Mouse (Mus musculus): ENCODE measurements around the gene Clock. TPM values are rescaled to one million over a fixed set of nuclear protein-coding genes. Genes with fewer than 3 reads are reported as not detected.

Clock gene
- polyA plus RNA-seq, 2 experiments, result 1.6 to 1.7 TPM

GRCm38 (mm10) chr5:76170522-76170921, 134.1 kb downstream of the Clock start:
- TF ChIP-seq EP300 (IDR thresholded peaks at IDR 0.05; ENCODE audit: low read depth) (no peak), CTCF (IDR thresholded peaks at IDR 0.05; ENCODE audit: low read depth) (0 out of 2 replicates have a peak, but pooled peaks have one; percentile 17)
- 65% methylated on average over 4 of the region's 4 CpGs for WGBS (ENCODE audit: insufficient replicate concordance)

DNA sequence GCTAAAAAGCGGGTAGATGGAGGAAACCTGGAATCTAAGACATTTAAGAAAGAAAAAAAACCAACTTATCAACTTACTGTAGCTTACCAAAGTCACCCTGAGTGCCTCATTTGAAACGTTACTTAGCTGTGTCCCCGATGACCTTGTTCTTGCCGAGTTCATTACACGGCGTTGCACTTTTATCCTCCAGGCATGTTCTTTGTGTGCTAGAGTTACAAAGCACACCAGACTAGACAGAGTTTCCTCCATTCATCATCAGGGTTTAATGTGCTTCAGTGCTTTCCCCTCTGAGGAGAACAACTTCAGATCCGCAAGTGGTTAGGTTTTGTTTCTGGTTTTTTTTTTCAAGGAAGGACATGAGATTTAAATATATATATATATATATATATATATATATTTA, 139.8 kb downstream of the Clock start:
- no peak overlapping the region for H3K4me3 ChIP-seq (ENCODE audit: insufficient read depth in 1 of 2, low read depth in 2 of 2, low read length in 2 of 2)
- H3K4me2 ChIP-seq (ENCODE audit: low read depth), result no peak overlapping the region
- H3K9ac ChIP-seq (replicated peaks), result no peak overlapping the region
- ATAC-seq (ENCODE audit: insufficient read depth) (no peak), DNase-seq (ENCODE audit: low read depth in 3 of 3, low spot score in 3 of 3) (no peak)
- peaks cover 0 to 17% of the 10 kb centered on the region in 2 experiments; a peak in 2 of 4 replicates for H3K4me1 ChIP-seq (replicated peaks; ENCODE audit: control insufficient read depth in 2 of 2, insufficient read depth in 2 of 2, low read length in 1 of 2)
- H3K27ac ChIP-seq, result no peak overlapping the region
- H3K9me3 ChIP-seq (ENCODE audit: control insufficient read depth, low read length), result no peaks in the 10 kb centered on the region
- H3K27me3 ChIP-seq (ENCODE audit: control insufficient read depth, insufficient read depth, low read length), result no peaks in the 10 kb centered on the region
- WGBS (ENCODE audit: insufficient replicate concordance), result 83% methylated on average over 7 of the region's 7 CpGs
- TF ChIP-seq EP300 (IDR thresholded peaks at IDR 0.05; ENCODE audit: low read depth) (no peak), CTCF (IDR thresholded peaks at IDR 0.05; ENCODE audit: low read depth) (no peak)
- H3K36me3 ChIP-seq (replicated peaks; ENCODE audit: control insufficient read depth, insufficient read depth, low read depth), result no peaks in the 10 kb centered on the region

More at GRCm38 (mm10) chr5:76170522-76170921, 134.1 kb downstream of the Clock start:
- DNase-seq (ENCODE audit: low read depth in 3 of 3, low spot score in 3 of 3) (no peak), ATAC-seq (ENCODE audit: insufficient read depth) (no peak)
- no peaks in the 10 kb centered on the region for H3K36me3 ChIP-seq (replicated peaks; ENCODE audit: control insufficient read depth, insufficient read depth, low read depth)
- H3K27me3 ChIP-seq (ENCODE audit: control insufficient read depth, insufficient read depth, low read length), result no peaks in the 10 kb centered on the region
- no peak overlapping the region for H3K27ac ChIP-seq
- H3K4me3 ChIP-seq (ENCODE audit: insufficient read depth in 1 of 2, low read depth in 2 of 2, low read length in 2 of 2), result no peak overlapping the region
- peaks cover 0 to 3% of the 10 kb centered on the region in 2 experiments; a peak in 1 of 4 replicates for H3K4me1 ChIP-seq (replicated peaks; ENCODE audit: control insufficient read depth in 2 of 2, insufficient read depth in 2 of 2, low read length in 1 of 2)
- no peaks in the 10 kb centered on the region for H3K9me3 ChIP-seq (ENCODE audit: control insufficient read depth, low read length)
- H3K4me2 ChIP-seq (ENCODE audit: low read depth), result no peak overlapping the region
- H3K9ac ChIP-seq (replicated peaks), result no peak overlapping the region

DNA sequence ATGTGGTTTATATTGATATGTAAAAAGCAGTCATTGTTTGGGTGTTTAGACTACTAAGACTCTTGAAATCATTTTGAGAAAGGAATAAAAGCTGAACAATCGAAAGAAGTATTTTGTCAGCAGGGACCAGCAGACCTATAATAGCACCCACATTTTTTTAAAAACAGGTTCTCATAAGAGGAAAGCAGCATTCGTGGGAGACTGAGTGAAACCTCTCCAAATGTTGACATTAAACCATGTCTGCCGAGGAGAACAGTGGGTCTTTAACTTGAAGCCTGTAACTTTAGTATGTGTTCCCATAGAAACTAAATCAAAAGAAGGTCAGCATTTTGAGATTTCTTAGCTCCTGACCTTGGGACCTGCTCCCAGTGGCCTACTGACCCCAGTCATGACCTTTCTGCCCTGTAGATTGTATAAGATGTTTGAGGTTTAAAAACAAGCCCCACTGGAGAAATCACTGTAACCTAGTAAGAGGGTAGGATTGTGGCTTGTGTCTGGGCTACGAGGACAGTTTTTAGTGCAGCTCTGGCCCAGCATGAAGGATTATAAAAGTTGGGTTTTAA, 140.7 kb downstream of the Clock start:
- no peaks in the 10 kb centered on the region for H3K27me3 ChIP-seq (ENCODE audit: control insufficient read depth, insufficient read depth, low read length)
- H3K9me3 ChIP-seq (ENCODE audit: control insufficient read depth, low read length), result no peaks in the 10 kb centered on the region
- ATAC-seq (ENCODE audit: insufficient read depth), result no peak
- no peak overlapping the region for H3K27ac ChIP-seq
- no peak for TF ChIP-seq EP300 (IDR thresholded peaks at IDR 0.05; ENCODE audit: low read depth)
- no peak for TF ChIP-seq CTCF (IDR thresholded peaks at IDR 0.05; ENCODE audit: low read depth)
- H3K4me3 ChIP-seq (ENCODE audit: insufficient read depth in 1 of 2, low read depth in 2 of 2, low read length in 2 of 2), result no peak overlapping the region
- WGBS (ENCODE audit: insufficient replicate concordance), result 61% methylated on average over 4 of the region's 4 CpGs
- no peaks in the 10 kb centered on the region for H3K36me3 ChIP-seq (replicated peaks; ENCODE audit: control insufficient read depth, insufficient read depth, low read depth)
- no peak overlapping the region for H3K9ac ChIP-seq (replicated peaks)
- H3K4me1 ChIP-seq (replicated peaks; ENCODE audit: control insufficient read depth in 2 of 2, insufficient read depth in 2 of 2, low read length in 1 of 2), result peaks cover 0 to 17% of the 10 kb centered on the region in 2 experiments; a peak in 2 of 4 replicates
- no peak for DNase-seq (ENCODE audit: low read depth in 3 of 3, low spot score in 3 of 3)
- H3K4me2 ChIP-seq (ENCODE audit: low read depth), result no peak overlapping the region

DNA sequence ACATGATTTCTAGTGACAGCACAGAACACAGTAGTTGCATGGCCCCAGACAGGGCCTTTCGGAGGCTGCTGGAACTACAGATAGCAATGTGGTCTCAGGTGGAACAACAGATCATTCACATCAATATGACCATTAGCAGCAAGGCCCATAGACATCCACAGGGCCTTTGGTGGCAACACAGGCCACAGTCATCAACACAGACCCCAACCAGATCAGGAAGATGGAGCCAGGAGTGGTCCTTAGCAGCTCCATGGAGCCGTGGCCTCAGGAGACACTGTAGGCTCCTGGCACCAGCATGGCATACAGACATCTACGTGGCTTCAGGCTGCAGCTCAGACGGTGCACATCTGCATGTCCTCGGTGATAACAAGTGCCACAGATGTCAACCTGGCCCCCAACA, 141.7 kb downstream of the Clock start:
- H3K36me3 ChIP-seq (replicated peaks; ENCODE audit: control insufficient read depth, insufficient read depth, low read depth), result no peaks in the 10 kb centered on the region
- no peak for TF ChIP-seq CTCF (IDR thresholded peaks at IDR 0.05; ENCODE audit: low read depth)
- no peak for TF ChIP-seq EP300 (IDR thresholded peaks at IDR 0.05; ENCODE audit: low read depth)
- H3K4me2 ChIP-seq (ENCODE audit: low read depth), result no peak overlapping the region
- H3K27me3 ChIP-seq (ENCODE audit: control insufficient read depth, insufficient read depth, low read length), result no peaks in the 10 kb centered on the region
- peaks cover 0 to 13% of the 10 kb centered on the region in 2 experiments; a peak in 2 of 4 replicates for H3K4me1 ChIP-seq (replicated peaks; ENCODE audit: control insufficient read depth in 2 of 2, insufficient read depth in 2 of 2, low read length in 1 of 2)
- WGBS (ENCODE audit: insufficient replicate concordance), result 37% methylated on average over 5 of the region's 5 CpGs
- H3K9me3 ChIP-seq (ENCODE audit: control insufficient read depth, low read length), result no peaks in the 10 kb centered on the region
- no peak for ATAC-seq (ENCODE audit: insufficient read depth)
- H3K4me3 ChIP-seq (ENCODE audit: insufficient read depth in 1 of 2, low read depth in 2 of 2, low read length in 2 of 2), result no peak overlapping the region
- no peak overlapping the region for H3K9ac ChIP-seq (replicated peaks)
- DNase-seq (ENCODE audit: low read depth in 3 of 3, low spot score in 3 of 3), result no peak
- no peak overlapping the region for H3K27ac ChIP-seq

- ATAC-seq (ENCODE audit: insufficient read depth) (peak; percentile 79), DNase-seq (ENCODE audit: low read depth in 3 of 3, low spot score in 3 of 3) (no peak)
- H3K4me3 ChIP-seq (ENCODE audit: insufficient read depth in 1 of 2, low read depth in 2 of 2, low read length in 2 of 2), result no peak overlapping the region
- no peaks in the 10 kb centered on the region for H3K36me3 ChIP-seq (replicated peaks; ENCODE audit: control insufficient read depth, insufficient read depth, low read depth)
- TF ChIP-seq EP300 (IDR thresholded peaks at IDR 0.05; ENCODE audit: low read depth), result peak; percentile 20; the same call in 1 of the 2 replicates
- no peak for TF ChIP-seq CTCF (IDR thresholded peaks at IDR 0.05; ENCODE audit: low read depth)
- H3K27ac ChIP-seq, result no peak overlapping the region
- H3K4me1 ChIP-seq (replicated peaks; ENCODE audit: control insufficient read depth in 2 of 2, insufficient read depth in 2 of 2, low read length in 1 of 2), result peaks cover 0 to 13% of the 10 kb centered on the region in 2 experiments; a peak in 2 of 4 replicates
- WGBS (ENCODE audit: insufficient replicate concordance), result 15% methylated on average over 6 of the region's 6 CpGs
- H3K9ac ChIP-seq (replicated peaks), result no peak overlapping the region
- H3K27me3 ChIP-seq (ENCODE audit: control insufficient read depth, insufficient read depth, low read length), result no peaks in the 10 kb centered on the region
- no peak overlapping the region for H3K4me2 ChIP-seq (ENCODE audit: low read depth)
- H3K9me3 ChIP-seq (ENCODE audit: control insufficient read depth, low read length), result no peaks in the 10 kb centered on the region
These were observed 143.1 kb downstream of the Clock start for GRCm38 (mm10) chr5:76161491-76161890.

Data from liver, embryonic 14.5 days (tissue).